In genomic region chr8:106149801-106150652, GRCm38 (mm10) we compare ENCODE assay signal across 8 mouse cellular contexts. TPM values are rescaled to one million over a fixed set of nuclear protein-coding genes. Genes with fewer than 3 reads are reported as not detected.
DNase-seq lines count a peak whose midpoint lies in the region; ATAC-seq and TF ChIP-seq lines count a peak whose summit lies in the region.

TSS of gene Pla2g15 (plus strand) at chr8:106150399.

- WGBS in lung, embryonic 16.5 days = under 1% methylated on average over 38 of the region's 38 CpGs
- WGBS in thymus, adult 2 months = under 1% methylated on average over 38 of the region's 38 CpGs

- peak; percentile 65; the same call in 1 of the 2 replicates for TF ChIP-seq POLR2A in thymus, adult 2 months (IDR thresholded peaks at IDR 0.05; ENCODE audit: control insufficient read depth, extremely low read depth, insufficient read depth, low read length, poor library complexity)

- H3K27me3 ChIP-seq in lung, embryonic 16.5 days (ENCODE audit: control insufficient read depth, insufficient read depth, low read depth, low read length) = no peaks in the 10 kb centered on the region
- no peaks in the 10 kb centered on the region for H3K27me3 ChIP-seq in thymus, adult 2 months (ENCODE audit: control insufficient read depth, insufficient read depth, low read length)

- no peaks in the 10 kb centered on the region for H3K9me3 ChIP-seq in lung, embryonic 16.5 days (ENCODE audit: control insufficient read depth, low read length)

- H3K4me3 ChIP-seq in lung, embryonic 16.5 days (ENCODE audit: low read length) = peak within 1 kb of the TSS; percentile 74
- H3K4me3 ChIP-seq in thymus, adult 2 months (ENCODE audit: control insufficient read depth, insufficient read depth, low read length) = peak within 1 kb of the TSS; percentile 68

- H3K4me2 ChIP-seq in lung, embryonic 16.5 days (ENCODE audit: low read depth, low read length) = peak within 1 kb of the TSS; percentile 84

- peak; percentile 96 for DNase-seq in Muller cell, postnatal 12 days (ENCODE audit: inconsistent ontology term)
- peak; percentile 92 for DNase-seq in cerebellum, adult 9-10 months
- peak; percentile 95 for DNase-seq in layer of hippocampus, adult 9-11 months
- DNase-seq in ovary, adult 18-20 months (ENCODE audit: low spot score) = peak; percentile 90
- DNase-seq in thymus, adult 2 months = peak; percentile 97

- peaks cover 11% of the 10 kb centered on the region for H3K4me1 ChIP-seq in lung, embryonic 16.5 days (replicated peaks; ENCODE audit: control insufficient read depth, insufficient read depth, low read length)
- H3K4me1 ChIP-seq in thymus, adult 2 months (replicated peaks; ENCODE audit: control insufficient read depth, insufficient read depth, low read length) = peaks cover 23% of the 10 kb centered on the region

- no peaks in the 10 kb centered on the region; the same call in 1 of the 2 replicates for H3K36me3 ChIP-seq in lung, embryonic 16.5 days (ENCODE audit: control insufficient read depth, insufficient read depth, low read length)
- H3K36me3 ChIP-seq in thymus, adult 2 months (ENCODE audit: control insufficient read depth, insufficient read depth, low read length) = no peaks in the 10 kb centered on the region

- H3K27ac ChIP-seq in lung, embryonic 16.5 days (ENCODE audit: low read length) = peak within 1 kb of the TSS; percentile 66; the same call in 1 of the 2 replicates
- H3K27ac ChIP-seq in thymus, adult 2 months (ENCODE audit: control insufficient read depth, insufficient read depth, low read length) = no peak within 1 kb of the TSS

- 0 out of 2 replicates have a peak, but pooled peaks have one; percentile 52 for TF ChIP-seq CTCF in thymus, adult 2 months (IDR thresholded peaks at IDR 0.05; ENCODE audit: borderline replicate concordance, control insufficient read depth, extremely low read depth, insufficient read depth, low read length, poor library complexity)

- peak; percentile 99 for ATAC-seq in frontal cortex, adult (ENCODE audit: low TSS enrichment)
- peak; percentile 93 to 96 for ATAC-seq in hematopoietic stem cell, adult 5-6 weeks (replicated peaks in 1 of 2; ENCODE audit: insufficient read depth in 1 of 2, low FRiP score in 2 of 2, low TSS enrichment in 1 of 2, low read depth in 1 of 2, poor library complexity in 2 of 2, severe bottlenecking in 2 of 2)
- ATAC-seq in lung, embryonic 16.5 days (ENCODE audit: low read depth) = peak; percentile 98

- H3K9ac ChIP-seq in lung, embryonic 16.5 days (ENCODE audit: low read length) = peak within 1 kb of the TSS; percentile 81

RNA-seq across cellular contexts. Expression of gene Pla2g15, which starts in this region (rescaled TPM):
- 7.9 and 16.3 TPM in 2 replicates for total RNA-seq in hematopoietic stem cell, adult 5-6 weeks (2017)
- 12.8 and 12.9 TPM in 2 replicates for polyA plus RNA-seq in lung, embryonic 16.5 days (2015; fragmentation: Nextera tagmentation; extraction: Ambion mirVana)
- polyA plus RNA-seq in thymus, adult 2 months (2012; rRNA removed) = 17.4 and 18.2 TPM in 2 replicates
